Mouse (Mus musculus): ENCODE measurements at regions not wholly inside any gene's neighbourhood (a gene's known extent, or its start where the extent isn't known, plus 50 kb on each side); places are given as distances from the start of the nearest gene placed in this dataset.

- TF ChIP-seq ZC3H11A (IDR thresholded peaks at IDR 0.05; ENCODE audit: borderline replicate concordance, low read depth, low read length) = no peak
- no peak for TF ChIP-seq CHD2 (IDR thresholded peaks at IDR 0.05; ENCODE audit: low read depth, low read length)
Observed at GRCm38 (mm10) chr13:110798313-110798712, 403.5 kb downstream of the Plk2 start.

Measured in ES-E14 (cell line).